Mouse (Mus musculus) liver, adult 2 months (tissue): ENCODE results near the gene Arhgap18. TPM values are rescaled to one million over a fixed set of nuclear protein-coding genes. Genes with fewer than 3 reads are reported as not detected.
A peak's percentile ranks its signal among the peaks of the same experiment; 100 is the strongest.

Source experiments
- DNase-seq: peaks from one replicate; pipeline ENCODE4 v3.0.0-alpha.2; 2011; ENCODE audit warnings: low read depth, low spot score; ENCODE audit errors: extremely low read depth
- H3K27ac ChIP-seq: fragments of 200-500 bp; replicated peaks from 2 replicates; pipeline ENCODE4 v1.5.1; 2012; ENCODE audit warnings: low read depth, mild to moderate bottlenecking, control low read depth, inconsistent platforms, low read length; ENCODE audit not compliant: insufficient read depth
- H3K27me3 ChIP-seq: fragments of 200-500 bp; 2 replicates; pipeline ENCODE4 v1.6.1; 2012; ENCODE audit warnings: mild to moderate bottlenecking, moderate library complexity, low read length, inconsistent platforms; ENCODE audit not compliant: control insufficient read depth, insufficient read depth
- H3K36me3 ChIP-seq: fragments of 200-500 bp; 2 replicates; pipeline ENCODE4 v1.6.1; 2012; ENCODE audit warnings: low read length, inconsistent platforms; ENCODE audit not compliant: control insufficient read depth, insufficient read depth
- H3K4me1 ChIP-seq: fragments of 200-500 bp; 2 replicates; pipeline ENCODE4 v1.6.1; 2011; ENCODE audit warnings: low read length; ENCODE audit not compliant: control insufficient read depth, insufficient read depth
- H3K4me3 ChIP-seq: fragments of 200-500 bp; 2 replicates; pipeline ENCODE4 v1.5.1; 2011; ENCODE audit warnings: low read depth, mild to moderate bottlenecking, control low read depth, low read length, moderate library complexity; ENCODE audit not compliant: insufficient read depth
- H3K79me2 ChIP-seq: fragments of 200-500 bp; 2 replicates; pipeline ENCODE4 v1.6.1; 2012; ENCODE audit warnings: inconsistent platforms, mild to moderate bottlenecking, low read length, moderate library complexity; ENCODE audit not compliant: control insufficient read depth, insufficient read depth
- H3K9ac ChIP-seq: fragments of 200-500 bp; 2 replicates; pipeline ENCODE4 v1.6.1; 2012; ENCODE audit warnings: low read depth, mild to moderate bottlenecking, control low read depth, inconsistent platforms, low read length
- CTCF ChIP-seq: fragments of 200-500 bp; IDR thresholded peaks from 2 replicates; pipeline ENCODE4 v1.5.1; 2011; ENCODE audit warnings: low read depth, low read length, control low read depth
- POLR2A ChIP-seq: fragments of 200-500 bp; IDR thresholded peaks from 2 replicates; pipeline ENCODE4 v1.6.1; 2011; ENCODE audit warnings: low read length, control low read depth; ENCODE audit not compliant: insufficient read depth; ENCODE audit errors: extremely low read depth
- WGBS: fragments of 180-500 bp; shearing (Covaris S2); methylation state at CpG from one replicate; pipeline ENCODE4 v1.1.7; 2018; 5-methylcytosine and 5-hydroxymethylcytosine counted together
- polyA plus RNA-seq: library from polyadenylated mRNA; depleted of rRNA; stranded (reverse); fragments of >200 nt; gene quantifications from 2 replicates; pipeline ENCODE4 v1.2.3, GENCODE M21; 2012
- total RNA-seq: library from RNA; depleted of rRNA; stranded (reverse); fragments of >200 nt; gene quantifications from 2 replicates; pipeline ENCODE4 v1.2.3, GENCODE M21; 2014

Gene Arhgap18
- total and polyA plus RNA-seq, 2 experiments = 1.5 to 12.2 TPM

DNA sequence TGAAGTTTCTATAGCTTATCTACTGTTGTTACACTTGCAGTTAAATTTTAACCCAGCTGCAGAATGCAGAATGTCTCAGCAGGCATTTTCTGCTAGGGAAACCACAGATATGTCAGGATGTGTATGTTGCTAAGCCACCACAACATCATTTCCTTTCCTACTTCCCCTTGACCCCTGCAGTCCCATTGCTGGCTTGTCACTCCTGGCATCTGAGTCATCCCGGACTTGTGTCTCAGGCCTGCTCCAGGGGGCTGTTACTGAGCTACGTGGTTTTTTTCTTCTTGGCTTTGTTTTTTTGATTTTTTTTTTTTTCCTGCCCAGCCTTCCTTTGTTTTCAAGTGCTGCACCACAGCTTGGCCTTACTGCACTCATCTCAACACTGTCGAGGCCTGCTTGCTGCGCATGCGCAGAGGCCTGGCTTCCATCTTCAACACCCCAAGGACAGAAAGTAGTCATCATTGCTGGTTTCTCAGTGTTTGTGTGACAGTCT is 46.4 kb downstream of the Arhgap18 start:
- H3K27ac ChIP-seq = peak overlapping the region; percentile 15; the same call in 1 of the 2 replicates

DNA sequence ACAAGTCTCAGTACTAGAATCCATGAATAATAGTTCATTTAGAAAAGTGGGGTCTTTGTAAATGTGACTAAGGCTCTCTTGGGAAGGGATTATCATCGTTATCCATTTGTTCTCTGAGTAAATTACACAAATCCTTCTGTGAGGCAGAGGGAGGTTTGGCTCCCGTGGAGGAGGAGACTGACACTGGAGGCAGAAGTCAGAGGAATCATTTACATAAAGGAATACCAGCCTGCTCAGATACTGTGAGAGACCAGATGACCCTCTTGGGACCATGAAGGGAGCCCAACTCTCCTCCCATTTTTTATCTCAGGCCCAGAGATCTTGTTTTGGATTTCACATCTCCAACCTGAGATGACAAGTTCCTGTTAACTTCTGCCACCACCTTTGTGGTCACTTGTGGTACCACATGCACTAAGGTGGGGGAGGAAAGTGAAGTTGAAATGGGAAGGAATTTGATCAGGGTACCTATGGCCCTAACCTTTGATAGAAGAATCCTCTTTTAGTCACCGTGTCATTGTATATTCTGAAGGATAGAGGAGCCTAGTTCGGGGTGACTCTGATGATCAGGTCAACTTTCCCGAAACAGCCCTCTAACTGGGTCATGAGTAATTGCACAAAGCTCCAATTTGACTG is 51.2 kb downstream of the Arhgap18 start:
- WGBS = 75% methylated on average over 5 of the region's 5 CpGs
- H3K4me1 ChIP-seq = no peaks in the 10 kb centered on the region; the same call in 1 of the 2 replicates

More for the DNA sequence above, 46.4 kb downstream of the Arhgap18 start:
- peak; percentile 49 for DNase-seq
- TF ChIP-seq CTCF (no peak), POLR2A (no peak)
- H3K36me3 ChIP-seq = no peaks in the 10 kb centered on the region
- WGBS = 58% methylated on average over 5 of the region's 5 CpGs
- no peaks in the 10 kb centered on the region for H3K27me3 ChIP-seq
- H3K79me2 ChIP-seq = no peaks in the 10 kb centered on the region
- no peak overlapping the region for H3K9ac ChIP-seq
- H3K4me3 ChIP-seq = no peak overlapping the region
- H3K4me1 ChIP-seq = peaks cover 2% of the 10 kb centered on the region; the same call in 1 of the 2 replicates

DNA sequence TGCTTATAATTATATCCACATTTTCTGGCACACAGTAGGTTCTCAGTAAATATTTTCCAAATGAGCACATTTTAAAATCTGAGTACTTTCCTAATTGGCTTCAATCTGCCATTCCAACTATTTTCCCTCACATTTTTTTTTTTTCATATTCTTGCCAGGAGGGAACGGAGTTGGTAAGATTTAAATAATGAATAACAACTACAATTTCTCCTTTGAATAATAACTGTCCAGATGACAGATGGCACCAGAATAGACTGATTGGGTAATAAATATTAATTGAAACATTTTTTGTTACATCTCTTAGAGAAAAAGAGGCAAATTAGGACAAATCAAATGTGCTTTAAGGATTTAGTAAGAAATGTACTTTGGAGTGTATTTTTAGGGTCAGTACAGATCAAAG is 51.8 kb downstream of the Arhgap18 start:
- DNase-seq = no peak
- H3K4me3 ChIP-seq = no peak overlapping the region
- H3K27ac ChIP-seq = no peak overlapping the region
- no peaks in the 10 kb centered on the region; the same call in 1 of the 2 replicates for H3K4me1 ChIP-seq
- no peak for TF ChIP-seq CTCF
- TF ChIP-seq POLR2A = no peak
- WGBS = 86% methylated on average over 1 of the region's 1 CpGs
- no peak overlapping the region for H3K9ac ChIP-seq
- H3K27me3 ChIP-seq = no peaks in the 10 kb centered on the region
- H3K36me3 ChIP-seq = no peaks in the 10 kb centered on the region
- H3K79me2 ChIP-seq = no peaks in the 10 kb centered on the region; the same call in 1 of the 2 replicates

More for the DNA sequence above, 51.2 kb downstream of the Arhgap18 start:
- no peak for DNase-seq
- no peaks in the 10 kb centered on the region for H3K27me3 ChIP-seq
- TF ChIP-seq CTCF = no peak
- no peak for TF ChIP-seq POLR2A
- no peaks in the 10 kb centered on the region; the same call in 1 of the 2 replicates for H3K79me2 ChIP-seq
- H3K9ac ChIP-seq = no peak overlapping the region
- no peak overlapping the region for H3K4me3 ChIP-seq
- H3K36me3 ChIP-seq = no peaks in the 10 kb centered on the region
- H3K27ac ChIP-seq = no peak overlapping the region

DNA sequence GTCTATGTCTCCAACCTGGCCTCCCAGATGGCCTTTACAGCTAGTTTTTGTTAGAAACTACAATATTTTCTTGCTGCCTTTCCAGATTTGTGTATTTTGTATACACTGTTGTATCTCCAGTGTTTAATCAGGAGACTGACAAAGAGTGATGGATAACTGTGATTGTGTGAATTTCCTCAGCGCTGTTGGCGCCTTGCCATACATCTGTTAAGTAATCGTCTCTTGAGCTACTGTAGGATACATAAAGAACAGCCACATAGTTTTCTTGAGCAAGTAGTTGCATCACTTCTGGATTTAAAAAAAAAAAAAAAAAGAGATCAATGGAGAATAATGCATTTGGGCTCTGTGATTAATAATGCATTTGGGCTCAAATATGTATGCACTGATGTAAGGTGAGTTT is 52.9 kb downstream of the Arhgap18 start:
- Histone ChIP-seq H3K4me1 (no peaks in the 10 kb centered on the region; the same call in 1 of the 2 replicates), H3K27ac (no peak overlapping the region), H3K27me3 (no peaks in the 10 kb centered on the region), H3K9ac (no peak overlapping the region), H3K79me2 (no peaks in the 10 kb centered on the region; the same call in 1 of the 2 replicates), H3K4me3 (no peak overlapping the region), H3K36me3 (no peaks in the 10 kb centered on the region)
- TF ChIP-seq CTCF (no peak), POLR2A (no peak)
- no peak for DNase-seq
- 55% methylated on average over 3 of the region's 3 CpGs for WGBS

DNA sequence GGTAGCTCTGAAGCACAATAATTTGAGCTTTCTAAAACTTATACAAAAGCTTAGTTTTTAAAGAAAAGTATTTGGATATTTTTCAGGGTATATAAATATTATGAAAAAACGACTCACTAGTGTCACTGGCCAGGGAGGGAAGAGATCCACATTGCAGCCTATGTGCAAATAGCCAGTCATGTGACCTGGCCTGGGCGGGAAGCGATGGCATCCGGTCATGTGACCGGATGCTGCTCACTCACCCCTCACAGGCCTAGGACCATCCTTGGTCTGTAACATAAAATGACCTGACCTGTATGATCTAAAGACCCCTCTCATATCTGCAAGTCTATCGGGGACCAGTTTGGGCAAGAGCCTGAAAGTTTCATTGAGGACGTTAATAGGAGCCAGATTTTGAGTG is 56.8 kb downstream of the Arhgap18 start:
- WGBS = 87% methylated on average over 7 of the region's 7 CpGs
- no peak for DNase-seq
- H3K79me2 ChIP-seq = no peaks in the 10 kb centered on the region; the same call in 1 of the 2 replicates
- H3K4me1 ChIP-seq = peaks cover 4% of the 10 kb centered on the region
- H3K4me3 ChIP-seq = no peak overlapping the region
- H3K27ac ChIP-seq = no peak overlapping the region
- TF ChIP-seq CTCF (no peak), POLR2A (no peak)
- H3K9ac ChIP-seq = no peak overlapping the region
- no peaks in the 10 kb centered on the region for H3K36me3 ChIP-seq
- H3K27me3 ChIP-seq = no peaks in the 10 kb centered on the region

DNA sequence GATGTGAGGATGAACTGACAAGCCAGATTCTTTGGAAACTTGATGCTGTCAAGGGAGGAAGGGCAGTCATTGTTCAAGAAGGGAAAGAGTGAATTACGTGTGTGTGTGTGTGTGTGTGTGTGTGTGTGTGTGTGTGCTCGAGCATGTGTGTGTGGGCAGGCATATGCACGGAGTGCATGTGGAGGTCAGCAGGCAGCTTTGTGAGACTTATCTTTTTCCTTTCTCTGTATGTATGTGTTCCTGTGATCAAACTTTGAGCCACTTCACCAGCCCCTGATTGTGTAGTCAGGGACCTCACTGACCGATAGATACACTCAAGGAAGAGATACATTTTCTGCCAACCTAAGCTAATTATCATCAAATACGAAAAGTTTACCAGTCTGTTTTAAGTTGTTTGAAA is 57.6 kb downstream of the Arhgap18 start:
- H3K36me3 ChIP-seq = no peaks in the 10 kb centered on the region
- no peak overlapping the region for H3K27ac ChIP-seq
- 79% methylated on average over 5 of the region's 5 CpGs for WGBS
- no peak overlapping the region for H3K4me3 ChIP-seq
- no peak overlapping the region for H3K9ac ChIP-seq
- no peak for DNase-seq
- no peaks in the 10 kb centered on the region for H3K27me3 ChIP-seq
- TF ChIP-seq POLR2A = no peak
- TF ChIP-seq CTCF = no peak
- peaks cover 4% of the 10 kb centered on the region for H3K4me1 ChIP-seq
- H3K79me2 ChIP-seq = no peaks in the 10 kb centered on the region; the same call in 1 of the 2 replicates
